Mouse (Mus musculus): ENCODE results near the gene Zfp36l2.
"Not testable (repeated sequence)": the region's sequence is repeated elsewhere in the genome, so short reads cannot be mapped to it uniquely, and the experiment has no call there.

Gene Zfp36l2

GRCm38 (mm10) chr17:84187727-84188373, at the start of gene Zfp36l2:
Gene Zfp36l2 (minus strand): TSS chr17:84187947.
- DNase-seq, result peak; percentile 96 to 99

- peak; percentile 26 to 53 for DNase-seq
These were observed 49.2 kb upstream of the Zfp36l2 start for GRCm38 (mm10) chr17:84236781-84237557.

GRCm38 (mm10) chr17:84235399-84235928, 47.7 kb upstream of the Zfp36l2 start:
- DNase-seq, result no peak

- not testable (repeated sequence) for DNase-seq
These were observed 47.0 kb upstream of the Zfp36l2 start for GRCm38 (mm10) chr17:84234785-84235184.

- DNase-seq, result no peak
These were observed 46.0 kb upstream of the Zfp36l2 start for GRCm38 (mm10) chr17:84233758-84234157.

- DNase-seq, result no peak
These were observed 43.6 kb upstream of the Zfp36l2 start for GRCm38 (mm10) chr17:84231361-84231760.

GRCm38 (mm10) chr17:84228223-84228622, 40.5 kb upstream of the Zfp36l2 start:
- DNase-seq, result no peak

- no peak for DNase-seq
These were observed 38.9 kb upstream of the Zfp36l2 start for GRCm38 (mm10) chr17:84226681-84227080.

- no peak for DNase-seq
These were observed 38.5 kb upstream of the Zfp36l2 start for GRCm38 (mm10) chr17:84226231-84226630.

GRCm38 (mm10) chr17:84224217-84224887, 36.6 kb upstream of the Zfp36l2 start:
- DNase-seq, result peak in 1 of 2 experiments; percentile 58

GRCm38 (mm10) chr17:84218841-84219240, 31.1 kb upstream of the Zfp36l2 start:
- DNase-seq, result not testable (repeated sequence)

GRCm38 (mm10) chr17:84217696-84218095, 29.9 kb upstream of the Zfp36l2 start:
- no peak for DNase-seq

GRCm38 (mm10) chr17:84215264-84215960, 27.7 kb upstream of the Zfp36l2 start:
- DNase-seq, result no peak

GRCm38 (mm10) chr17:84213464-84213863, 25.7 kb upstream of the Zfp36l2 start:
- no peak for DNase-seq

GRCm38 (mm10) chr17:84207611-84208010, 19.9 kb upstream of the Zfp36l2 start:
- no peak for DNase-seq

GRCm38 (mm10) chr17:84206239-84206638, 18.5 kb upstream of the Zfp36l2 start:
- DNase-seq, result no peak

GRCm38 (mm10) chr17:84204962-84205361, 17.2 kb upstream of the Zfp36l2 start:
- no peak for DNase-seq

- no peak for DNase-seq
These were observed 15.6 kb upstream of the Zfp36l2 start for GRCm38 (mm10) chr17:84203340-84203739.

GRCm38 (mm10) chr17:84201183-84201582, 13.4 kb upstream of the Zfp36l2 start:
- DNase-seq, result no peak

- peak; percentile 38 to 72 for DNase-seq
These were observed 10.2 kb upstream of the Zfp36l2 start for GRCm38 (mm10) chr17:84197912-84198344.

- DNase-seq, result peak in 1 of 2 experiments; percentile 19
These were observed 8.6 kb upstream of the Zfp36l2 start for GRCm38 (mm10) chr17:84196329-84196728.

GRCm38 (mm10) chr17:84195835-84196234, 8.1 kb upstream of the Zfp36l2 start:
- peak in 1 of 2 experiments; percentile 22 for DNase-seq

- DNase-seq, result peak in 1 of 2 experiments; percentile 12
These were observed 7.3 kb upstream of the Zfp36l2 start for GRCm38 (mm10) chr17:84195003-84195395.

Data from kidney, postnatal 25 days (tissue).